Mouse (Mus musculus) neural tube, embryonic 12.5 days (tissue): ENCODE results near the gene Eml1. TPM values are rescaled to one million over a fixed set of nuclear protein-coding genes. Genes with fewer than 3 reads are reported as not detected.

Source experiments
- ATAC-seq: fragments of 200-750 bp; cut with Nextera tagmentation; 2 replicates; pipeline ENCODE4 v1.8.0; 2017; ENCODE audit warnings: low read depth, mild to moderate bottlenecking, moderate TSS enrichment, moderate library complexity; ENCODE audit not compliant: low FRiP score
- H3K27ac ChIP-seq: fragments of 300-500 bp; sonication (generic); 2 replicates; pipeline ENCODE4 v1.5.1; 2016
- H3K27me3 ChIP-seq: fragments of 300-500 bp; sonication (generic); replicated peaks from 2 replicates; pipeline ENCODE4 v1.6.1; 2016; ENCODE audit warnings: mild to moderate bottlenecking
- H3K36me3 ChIP-seq: fragments of 300-500 bp; sonication (generic); 2 replicates; pipeline ENCODE4 v1.6.1; 2016; ENCODE audit warnings: mild to moderate bottlenecking
- H3K4me1 ChIP-seq: fragments of 300-500 bp; sonication (generic); 2 replicates; pipeline ENCODE4 v1.6.1; 2016
- H3K4me2 ChIP-seq: fragments of 300-500 bp; sonication (generic); replicated peaks from 2 replicates; pipeline ENCODE4 v1.6.1; 2016; ENCODE audit warnings: mild to moderate bottlenecking
- H3K4me3 ChIP-seq: fragments of 300-500 bp; sonication (generic); 2 replicates; pipeline ENCODE4 v1.5.1; 2016
- H3K9ac ChIP-seq: fragments of 300-500 bp; sonication (generic); 2 replicates; pipeline ENCODE4 v1.6.1; 2016; ENCODE audit warnings: mild to moderate bottlenecking
- H3K9me3 ChIP-seq: fragments of 300-500 bp; sonication (generic); 2 replicates; pipeline ENCODE4 v1.6.1; 2016; ENCODE audit warnings: mild to moderate bottlenecking
- WGBS: fragments of 180-500 bp; shearing (Covaris S2); methylation state at CpG from one replicate; pipeline ENCODE4 v1.1.7; 2016; 5-methylcytosine and 5-hydroxymethylcytosine counted together
- polyA plus RNA-seq: library from polyadenylated mRNA; unstranded; fragments of >200 nt; fragmentation: Nextera tagmentation; extraction: Ambion mirVana; gene quantifications from 2 replicates; pipeline ENCODE4 v1.2.1, GENCODE M21; 2016

Eml1 gene
- polyA plus RNA-seq, 1 experiment from 2014 or later: 122 TPM

DNA sequence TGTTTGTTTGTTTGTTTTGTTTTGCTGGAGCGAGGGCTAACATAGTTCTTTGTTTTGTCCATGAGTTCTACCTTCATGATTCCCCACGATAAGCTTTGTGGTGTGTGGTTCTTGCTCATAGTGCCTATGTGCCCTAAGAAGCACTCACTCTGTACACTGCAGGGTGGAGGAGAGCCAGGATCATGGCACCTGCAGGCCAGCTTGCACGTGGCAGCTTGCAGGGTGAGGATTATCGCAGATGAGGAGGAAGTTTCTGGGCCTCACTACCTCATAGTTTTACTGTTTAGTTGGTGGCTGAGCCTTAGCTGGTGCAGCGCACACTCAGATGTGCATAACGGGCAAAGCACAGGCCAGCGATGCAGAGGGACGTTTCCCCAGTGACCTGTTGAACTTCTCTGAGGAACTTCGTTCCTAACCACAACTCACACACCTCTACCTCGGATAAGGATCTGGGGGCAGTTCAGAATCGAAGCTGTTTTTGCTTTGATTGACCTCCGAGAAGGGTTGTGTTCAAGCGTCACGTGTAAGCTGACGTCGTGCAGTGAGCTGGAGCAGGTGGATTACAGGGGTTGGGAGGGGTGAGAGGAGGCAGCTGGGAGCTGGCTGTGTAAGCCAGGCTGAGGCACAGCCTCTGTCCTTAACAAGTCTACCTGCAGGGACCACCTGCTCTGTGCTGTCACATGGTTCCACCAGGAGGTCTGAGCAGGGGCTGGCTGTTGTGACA lies 81.6 kb downstream of the Eml1 start:
- 71% methylated on average over 16 of the region's 16 CpGs for WGBS
- Histone ChIP-seq H3K4me3 (no peak overlapping the region), H3K9ac (no peak overlapping the region), H3K27me3 (no peaks in the 10 kb centered on the region), H3K36me3 (no peaks in the 10 kb centered on the region), H3K9me3 (no peaks in the 10 kb centered on the region), H3K4me1 (peaks cover 28% of the 10 kb centered on the region), H3K27ac (no peak overlapping the region), H3K4me2 (no peak overlapping the region)
- no peak for ATAC-seq

DNA sequence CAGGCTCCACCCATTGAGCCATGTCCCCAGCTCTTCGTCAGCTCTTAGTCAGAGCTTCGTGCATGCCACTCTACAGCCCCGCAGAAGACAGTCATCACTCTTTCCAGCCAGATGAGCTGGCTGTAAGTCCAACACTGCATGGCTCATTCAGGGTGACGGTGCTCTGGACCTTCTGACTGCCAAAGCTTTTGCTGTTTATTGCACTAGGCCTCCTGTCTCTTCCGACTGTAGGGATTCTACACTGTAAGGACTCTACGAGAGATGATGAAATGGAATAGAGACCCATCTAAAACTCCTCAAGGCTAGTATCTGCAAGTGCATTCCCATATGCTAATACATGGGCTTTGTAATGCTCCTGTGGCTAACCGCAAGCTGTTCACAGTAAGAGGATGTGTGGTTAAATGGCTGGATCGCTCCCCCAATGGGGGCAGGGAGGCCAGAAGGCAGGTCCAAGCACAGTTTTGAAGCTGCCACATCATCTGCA lies 82.8 kb downstream of the Eml1 start:
- Histone ChIP-seq H3K27ac (0 out of 2 replicates have a peak overlapping the region, but pooled peaks have one; percentile 32), H3K4me2 (no peak overlapping the region), H3K36me3 (peaks cover 9% of the 10 kb centered on the region), H3K27me3 (no peaks in the 10 kb centered on the region), H3K4me3 (no peak overlapping the region), H3K9me3 (no peaks in the 10 kb centered on the region), H3K9ac (no peak overlapping the region), H3K4me1 (peaks cover 28% of the 10 kb centered on the region)
- 74% methylated on average over 8 of the region's 8 CpGs for WGBS
- ATAC-seq: no peak

DNA sequence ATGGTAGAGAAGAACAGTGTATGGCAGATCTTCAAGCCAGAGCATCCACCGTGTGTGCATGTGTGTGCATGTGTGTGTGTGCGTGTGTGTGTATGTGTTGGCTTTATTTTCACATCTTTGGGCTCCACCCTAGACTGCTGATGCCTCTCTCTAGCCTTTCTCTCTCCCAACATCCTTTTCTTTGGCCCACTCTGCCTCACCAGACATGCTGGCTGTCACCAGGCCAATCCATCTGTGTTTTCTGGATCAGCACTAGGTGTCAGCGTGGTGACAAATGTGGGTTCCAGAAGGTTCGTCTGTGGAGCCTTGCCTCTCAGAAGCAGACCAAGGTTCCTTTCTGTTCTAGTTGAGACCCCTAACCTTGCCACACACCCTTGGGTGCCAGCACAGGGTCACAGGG lies 84.2 kb downstream of the Eml1 start:
- no peaks in the 10 kb centered on the region for H3K9me3 ChIP-seq
- H3K4me2 ChIP-seq: no peak overlapping the region
- H3K36me3 ChIP-seq: peaks cover 14% of the 10 kb centered on the region
- ATAC-seq: no peak
- no peaks in the 10 kb centered on the region for H3K27me3 ChIP-seq
- no peak overlapping the region for H3K9ac ChIP-seq
- H3K4me1 ChIP-seq: peaks cover 20% of the 10 kb centered on the region
- WGBS: 89% methylated on average over 4 of the region's 4 CpGs
- H3K4me3 ChIP-seq: no peak overlapping the region
- H3K27ac ChIP-seq: no peak overlapping the region

DNA sequence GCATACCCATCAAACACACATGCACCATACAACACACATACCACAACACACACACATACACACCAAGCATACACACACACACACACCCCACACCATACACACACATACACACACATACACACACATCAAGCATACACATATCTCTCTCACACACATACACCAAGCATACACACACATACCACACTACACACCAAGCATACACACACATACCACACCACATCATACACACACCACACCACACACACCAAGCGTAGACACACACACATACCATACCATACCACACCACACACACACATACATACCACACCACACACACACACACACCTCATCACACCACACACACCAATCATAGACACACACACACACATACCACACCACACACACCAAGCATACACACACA lies 102.1 kb downstream of the Eml1 start:
- H3K27me3 ChIP-seq: no peaks in the 10 kb centered on the region
- no peak overlapping the region for H3K9ac ChIP-seq
- no peak overlapping the region for H3K4me3 ChIP-seq
- H3K27ac ChIP-seq: no peak overlapping the region
- no peak overlapping the region for H3K4me2 ChIP-seq
- ATAC-seq: no peak
- peaks cover 32% of the 10 kb centered on the region for H3K36me3 ChIP-seq
- H3K9me3 ChIP-seq: no peaks in the 10 kb centered on the region
- 94% methylated on average over 1 of the region's 1 CpGs for WGBS
- H3K4me1 ChIP-seq: no peaks in the 10 kb centered on the region

DNA sequence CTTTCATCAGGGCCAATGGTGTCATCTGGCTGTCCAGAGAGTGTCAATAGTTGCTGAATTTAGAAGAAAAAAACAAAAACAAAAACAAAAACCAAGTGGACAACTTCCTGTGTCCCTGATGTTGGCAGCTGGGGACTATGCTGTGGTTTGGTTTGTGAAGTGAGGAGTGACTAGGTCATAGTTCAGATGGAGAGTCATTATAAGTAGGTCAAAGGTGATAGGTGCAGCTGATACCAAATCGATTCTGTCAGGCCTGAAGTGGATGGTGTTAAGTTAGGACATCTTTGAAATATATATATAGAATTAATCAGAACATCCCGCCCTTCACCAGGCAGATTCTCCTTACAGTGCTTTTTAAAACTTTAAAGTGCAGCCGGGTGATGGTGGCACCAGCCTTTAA lies 103.7 kb downstream of the Eml1 start:
- no peak overlapping the region for H3K27ac ChIP-seq
- WGBS: 84% methylated on average over 3 of the region's 3 CpGs
- peaks cover 28% of the 10 kb centered on the region for H3K36me3 ChIP-seq
- no peak overlapping the region for H3K4me3 ChIP-seq
- no peak overlapping the region for H3K4me2 ChIP-seq
- no peak overlapping the region for H3K9ac ChIP-seq
- ATAC-seq: no peak
- no peaks in the 10 kb centered on the region for H3K4me1 ChIP-seq
- H3K27me3 ChIP-seq: no peaks in the 10 kb centered on the region
- H3K9me3 ChIP-seq: no peaks in the 10 kb centered on the region

DNA sequence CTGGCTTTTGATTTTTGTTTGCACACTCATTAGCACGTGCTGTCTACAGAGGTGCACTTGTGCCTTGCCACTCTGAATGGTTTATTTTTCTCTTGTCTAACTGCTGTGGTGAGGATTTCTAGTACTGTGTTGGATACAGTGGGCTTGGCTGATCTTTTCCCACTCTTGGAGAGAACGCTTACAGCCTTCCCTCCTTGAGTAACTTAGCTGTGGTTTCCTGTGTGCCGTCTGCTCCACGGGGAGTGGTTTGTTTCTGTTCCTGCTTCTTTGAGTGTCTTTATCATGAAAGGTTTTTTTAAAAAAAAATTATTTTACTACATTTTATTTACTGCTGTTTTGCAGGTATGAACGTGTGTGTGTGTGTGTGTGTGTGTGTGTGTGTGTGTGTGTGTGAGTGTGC lies 108.0 kb downstream of the Eml1 start:
- no peaks in the 10 kb centered on the region for H3K27me3 ChIP-seq
- no peak overlapping the region for H3K4me2 ChIP-seq
- H3K9me3 ChIP-seq: no peaks in the 10 kb centered on the region
- H3K27ac ChIP-seq: no peak overlapping the region
- WGBS: 76% methylated on average over 5 of the region's 5 CpGs
- peaks cover 33% of the 10 kb centered on the region for H3K4me1 ChIP-seq
- H3K4me3 ChIP-seq: no peak overlapping the region
- peaks cover 10% of the 10 kb centered on the region for H3K36me3 ChIP-seq
- no peak for ATAC-seq
- no peak overlapping the region for H3K9ac ChIP-seq

DNA sequence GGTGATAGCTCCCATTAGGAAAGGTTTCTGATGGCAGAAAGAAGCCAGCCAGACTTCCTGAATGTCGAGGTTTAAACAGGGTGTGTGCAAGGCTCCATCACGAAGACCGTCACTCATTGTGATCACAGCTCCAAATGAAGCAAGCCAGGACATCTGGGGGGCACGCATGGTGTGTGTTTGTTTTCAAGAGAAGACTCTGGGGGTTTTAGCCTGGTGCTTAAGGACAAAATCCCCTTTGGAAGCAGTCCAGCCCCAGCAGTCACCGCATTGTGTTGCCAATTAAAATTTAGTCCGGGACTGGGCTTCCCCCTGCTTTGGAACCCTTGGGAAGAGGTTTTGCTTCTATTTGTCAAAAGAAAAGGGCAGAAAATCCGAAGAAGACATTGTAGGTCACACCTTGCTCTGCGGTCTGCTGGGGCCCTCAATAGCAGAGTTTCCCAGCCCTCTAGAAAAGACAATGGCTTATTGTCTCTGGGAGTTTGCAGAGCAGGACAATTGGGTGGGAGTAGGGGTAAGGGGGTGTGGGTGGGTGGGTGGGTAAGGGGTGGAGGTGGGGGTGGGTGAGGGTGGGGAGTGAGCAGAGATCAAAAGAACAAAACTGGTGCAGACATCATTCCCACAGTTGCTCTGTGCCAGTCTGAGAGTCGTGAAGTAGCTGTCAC lies 110.1 kb downstream of the Eml1 start:
- no peak overlapping the region for H3K9ac ChIP-seq
- peaks cover 42% of the 10 kb centered on the region for H3K4me1 ChIP-seq
- no peak overlapping the region for H3K27ac ChIP-seq

DNA sequence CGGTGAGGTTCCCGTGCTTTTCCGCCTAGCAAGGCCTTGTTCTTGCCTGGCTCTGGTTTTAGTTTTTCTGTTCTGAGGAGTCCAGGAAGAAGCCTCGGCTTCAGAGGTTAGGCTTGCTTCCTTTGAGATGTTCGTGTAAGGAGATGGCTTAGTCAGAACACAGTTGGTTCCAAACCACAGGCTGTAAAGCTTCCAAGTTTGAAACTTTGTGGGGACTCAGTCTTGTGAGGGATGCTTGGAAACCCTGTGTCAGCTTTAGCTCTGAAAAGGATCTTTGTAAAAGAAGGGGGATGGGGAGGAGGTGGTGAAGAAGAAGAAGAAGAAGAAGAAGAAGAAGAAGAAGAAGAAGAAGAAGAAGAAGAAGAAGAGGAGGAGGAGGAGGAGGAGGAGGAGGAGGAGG lies 118.3 kb downstream of the Eml1 start:
- Histone ChIP-seq H3K9me3 (no peaks in the 10 kb centered on the region), H3K9ac (no peak overlapping the region), H3K4me3 (no peak overlapping the region), H3K4me1 (peaks cover 17% of the 10 kb centered on the region), H3K27me3 (no peaks in the 10 kb centered on the region), H3K4me2 (no peak overlapping the region), H3K36me3 (no peaks in the 10 kb centered on the region), H3K27ac (no peak overlapping the region)
- WGBS: 91% methylated on average over 5 of the region's 5 CpGs
- no peak for ATAC-seq

More for the DNA sequence above, 110.1 kb downstream of the Eml1 start:
- Histone ChIP-seq H3K4me3 (no peak overlapping the region), H3K36me3 (no peaks in the 10 kb centered on the region; the same call in 1 of the 2 replicates), H3K9me3 (no peaks in the 10 kb centered on the region), H3K4me2 (peak overlapping the region; percentile 4; the same call in 1 of the 2 replicates), H3K27me3 (no peaks in the 10 kb centered on the region)
- ATAC-seq: peak; percentile 45
- WGBS: 8% methylated on average over 9 of the region's 9 CpGs

DNA sequence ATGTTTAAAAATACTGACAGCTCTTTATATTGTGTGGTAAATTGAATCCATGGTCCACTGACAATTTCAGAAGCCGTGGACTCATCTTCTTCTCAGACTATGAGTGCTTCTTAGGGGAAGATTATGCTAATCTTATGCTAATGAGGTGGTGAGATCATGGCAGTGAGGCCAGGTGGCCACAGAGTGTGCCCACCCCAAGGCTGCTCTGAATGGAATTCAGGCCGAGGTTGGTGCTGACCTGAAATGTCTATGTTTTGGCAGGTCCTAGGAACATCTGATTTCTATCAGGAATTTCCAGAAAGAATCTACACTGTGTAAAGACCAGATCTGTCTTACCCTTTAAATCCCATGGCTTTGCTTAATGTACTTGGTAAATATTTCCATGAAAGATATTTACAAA lies 119.0 kb downstream of the Eml1 start:
- no peaks in the 10 kb centered on the region for H3K36me3 ChIP-seq
- H3K9ac ChIP-seq: no peak overlapping the region
- no peak overlapping the region for H3K27ac ChIP-seq
- peaks cover 12% of the 10 kb centered on the region for H3K4me1 ChIP-seq
- no peak for ATAC-seq
- no peaks in the 10 kb centered on the region for H3K9me3 ChIP-seq
- 35% methylated on average over 2 of the region's 2 CpGs for WGBS
- H3K4me2 ChIP-seq: no peak overlapping the region
- no peaks in the 10 kb centered on the region for H3K27me3 ChIP-seq
- H3K4me3 ChIP-seq: no peak overlapping the region

DNA sequence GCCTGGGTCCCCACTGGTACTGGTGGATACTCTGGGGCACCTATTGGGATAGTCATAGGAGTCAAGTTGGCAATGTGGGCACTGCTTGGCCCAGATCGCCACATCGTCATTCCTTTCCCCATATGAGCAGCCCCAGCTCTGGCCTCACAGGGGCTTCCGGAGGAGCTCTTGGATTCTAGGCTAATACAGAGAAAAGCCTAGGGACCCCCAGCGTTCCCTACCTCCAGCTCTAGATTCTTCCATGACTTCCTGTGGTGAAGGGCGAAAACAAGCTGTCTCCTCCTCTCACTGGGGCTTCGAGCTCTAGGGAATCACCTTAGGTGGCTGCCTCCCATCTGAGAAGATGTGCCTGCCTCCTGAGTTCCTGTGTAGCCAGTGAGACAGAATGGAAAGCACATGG lies 119.6 kb downstream of the Eml1 start:
- 93% methylated on average over 6 of the region's 6 CpGs for WGBS

DNA sequence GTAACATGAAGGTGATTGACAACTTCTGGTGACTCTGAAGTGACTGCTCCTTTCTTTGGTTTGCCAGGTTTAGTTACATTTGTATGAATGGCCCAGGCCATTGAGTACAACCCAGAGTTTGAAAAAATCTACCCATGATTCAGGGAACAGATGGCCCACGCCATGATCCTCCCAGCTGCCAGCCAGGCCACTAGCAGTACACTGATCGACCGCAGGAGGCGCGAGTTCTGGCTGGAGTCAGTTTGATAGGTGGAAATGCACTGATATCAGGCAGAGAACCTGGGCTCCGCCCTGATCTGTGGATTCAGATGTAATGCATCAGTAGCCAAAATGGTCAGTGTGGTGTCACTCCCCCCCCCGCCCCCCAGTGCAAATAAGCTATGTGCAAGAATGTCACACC lies 120.2 kb downstream of the Eml1 start:
- Histone ChIP-seq H3K4me2 (no peak overlapping the region), H3K27me3 (no peaks in the 10 kb centered on the region), H3K27ac (no peak overlapping the region), H3K4me3 (no peak overlapping the region), H3K9me3 (no peaks in the 10 kb centered on the region), H3K36me3 (no peaks in the 10 kb centered on the region; the same call in 1 of the 2 replicates), H3K4me1 (peaks cover 12% of the 10 kb centered on the region), H3K9ac (no peak overlapping the region)
- ATAC-seq: no peak; the same call in 1 of the 2 replicates
- 57% methylated on average over 7 of the region's 7 CpGs for WGBS

More for the DNA sequence above, 119.6 kb downstream of the Eml1 start:
- Histone ChIP-seq H3K4me2 (no peak overlapping the region), H3K9me3 (no peaks in the 10 kb centered on the region), H3K9ac (no peak overlapping the region), H3K27me3 (no peaks in the 10 kb centered on the region), H3K4me3 (no peak overlapping the region), H3K4me1 (peaks cover 12% of the 10 kb centered on the region), H3K36me3 (no peaks in the 10 kb centered on the region), H3K27ac (no peak overlapping the region)
- no peak for ATAC-seq

DNA sequence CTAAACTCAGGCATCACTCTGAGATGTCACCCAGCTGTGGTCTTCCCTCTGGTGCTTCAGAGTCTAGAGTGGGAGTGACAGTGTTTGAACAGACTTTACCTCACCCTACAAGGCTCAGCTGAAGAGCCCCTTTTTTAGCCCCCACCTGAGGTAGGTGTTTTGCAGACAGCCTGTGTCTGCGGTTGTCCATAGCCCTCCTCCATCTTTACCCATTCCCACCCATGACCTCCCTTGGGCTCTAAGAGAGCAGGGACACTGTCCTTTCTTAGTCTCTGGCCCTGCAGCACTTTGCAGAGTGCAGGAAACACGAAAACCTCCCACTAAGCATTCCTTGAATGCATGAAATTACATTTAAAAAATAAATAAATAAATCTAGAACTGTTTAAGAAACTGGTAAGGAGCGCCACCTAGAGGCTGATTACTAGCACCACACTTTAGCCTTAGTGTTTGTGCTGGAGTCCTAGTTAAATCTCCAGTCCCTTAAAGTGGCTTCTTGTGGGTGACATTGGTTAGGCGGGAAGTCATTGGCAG lies 123.3 kb downstream of the Eml1 start:
- Histone ChIP-seq H3K27ac (no peak overlapping the region), H3K9me3 (no peaks in the 10 kb centered on the region)
- peak; percentile 59; the same call in 1 of the 2 replicates for ATAC-seq

More for the DNA sequence above, 123.3 kb downstream of the Eml1 start:
- 25% methylated on average over 4 of the region's 4 CpGs for WGBS
- no peaks in the 10 kb centered on the region for H3K27me3 ChIP-seq
- H3K4me3 ChIP-seq: no peak overlapping the region
- H3K9ac ChIP-seq: no peak overlapping the region
- H3K4me2 ChIP-seq: no peak overlapping the region
- no peaks in the 10 kb centered on the region; the same call in 1 of the 2 replicates for H3K36me3 ChIP-seq
- peaks cover 12% of the 10 kb centered on the region for H3K4me1 ChIP-seq
